10 mouse cellular contexts compared by ENCODE assay signal in genomic region chr1:188055888-188056287, GRCm38 (mm10).
DNase-seq lines count a peak whose midpoint lies in the region; ATAC-seq and TF ChIP-seq lines count a peak whose summit lies in the region.
"Had no signal": no experiment of that assay in that cellular context is flagged by ENCODE, and none has a peak within 500 bp of the region (broad histone marks: within the 10 kb centered on the region; RNA-seq: fewer than 3 reads in every experiment).

No protein-coding gene starts in this region.

- no peak for TF ChIP-seq POLR2A in kidney, adult 2 months (IDR thresholded peaks at IDR 0.05; ENCODE audit: low read depth, low read length)

- no peak for TF ChIP-seq CTCF in kidney, adult 2 months (conservative IDR thresholded peaks at IDR 0.05; ENCODE audit: insufficient read depth, insufficient read length, low read depth, low read length)
- TF ChIP-seq CTCF in intestine, postnatal 0 days (IDR thresholded peaks at IDR 0.05; ENCODE audit: low read depth) = no peak

- H3K4me3 ChIP-seq in kidney, adult 2 months (ENCODE audit: insufficient read depth, low read depth, low read length) = peak overlapping the region; percentile 3; the same call in 1 of the 2 replicates
- H3K4me3 ChIP-seq in kidney, embryonic 15.5 days (replicated peaks) = no peak overlapping the region
- peak overlapping the region; percentile 21; the same call in 1 of the 2 replicates for H3K4me3 ChIP-seq in intestine, postnatal 0 days (ENCODE audit: low read depth, low read length)
- H3K4me3 ChIP-seq in hindbrain, embryonic 12.5 days = no peak overlapping the region
- H3K4me3 ChIP-seq in hindbrain, embryonic 13.5 days = no peak overlapping the region
- H3K4me3 ChIP-seq: neural tube, embryonic 13.5 days had no signal

- H3K4me2 ChIP-seq in kidney, embryonic 15.5 days = no peak overlapping the region
- H3K4me2 ChIP-seq in intestine, postnatal 0 days (replicated peaks; ENCODE audit: low read depth) = peak overlapping the region; percentile 54
- H3K4me2 ChIP-seq in hindbrain, embryonic 12.5 days (replicated peaks) = no peak overlapping the region
- H3K4me2 ChIP-seq in hindbrain, embryonic 13.5 days = no peak overlapping the region
- H3K4me2 ChIP-seq: neural tube, embryonic 13.5 days had no signal

- WGBS in kidney, adult 2 months = 45% methylated on average over 3 of the region's 3 CpGs
- WGBS in kidney, embryonic 15.5 days = 81% methylated on average over 3 of the region's 3 CpGs
- WGBS in intestine, postnatal 0 days = 35% methylated on average over 3 of the region's 3 CpGs
- 71% methylated on average over 3 of the region's 3 CpGs for WGBS in hindbrain, embryonic 12.5 days
- 72% methylated on average over 3 of the region's 3 CpGs for WGBS in hindbrain, embryonic 13.5 days

- ATAC-seq in kidney, embryonic 15.5 days (replicated peaks; ENCODE audit: low FRiP score) = no peak
- ATAC-seq in common myeloid progenitor, adult 5-6 weeks (replicated peaks; ENCODE audit: low read depth, poor library complexity, severe bottlenecking) = peak; percentile 83
- ATAC-seq in intestine, postnatal 0 days = peak; percentile 73
- ATAC-seq in megakaryocyte-erythroid progenitor cell, adult 5-6 weeks (replicated peaks; ENCODE audit: low FRiP score, low TSS enrichment, poor library complexity, severe bottlenecking) = peak; percentile 85
- no peak for ATAC-seq in hindbrain, embryonic 12.5 days (ENCODE audit: low FRiP score)
- ATAC-seq in hindbrain, embryonic 13.5 days (ENCODE audit: low FRiP score) = no peak

- H3K9ac ChIP-seq in kidney, embryonic 15.5 days = no peak overlapping the region
- no peak overlapping the region for H3K9ac ChIP-seq in intestine, postnatal 0 days (ENCODE audit: low read depth, low read length)
- H3K9ac ChIP-seq in hindbrain, embryonic 12.5 days = no peak overlapping the region
- no peak overlapping the region for H3K9ac ChIP-seq in hindbrain, embryonic 13.5 days
- H3K9ac ChIP-seq: neural tube, embryonic 13.5 days had no signal

- no peak overlapping the region for H3K27ac ChIP-seq in kidney, adult 2 months (ENCODE audit: insufficient read depth, low read depth, low read length)
- no peak overlapping the region for H3K27ac ChIP-seq in kidney, embryonic 15.5 days
- H3K27ac ChIP-seq in intestine, postnatal 0 days (ENCODE audit: low read depth, low read length) = no peak overlapping the region
- H3K27ac ChIP-seq in hindbrain, embryonic 12.5 days = no peak overlapping the region
- H3K27ac ChIP-seq in hindbrain, embryonic 13.5 days = no peak overlapping the region
- H3K27ac ChIP-seq: neural tube, embryonic 13.5 days had no signal

- peaks cover 17% of the 10 kb centered on the region; the same call in 1 of the 2 replicates for H3K4me1 ChIP-seq in kidney, adult 2 months (ENCODE audit: control insufficient read depth, insufficient read depth, low read length)
- H3K4me1 ChIP-seq in kidney, embryonic 15.5 days = no peaks in the 10 kb centered on the region
- H3K4me1 ChIP-seq in intestine, postnatal 0 days (replicated peaks; ENCODE audit: control insufficient read depth, insufficient read depth, low read length) = no peaks in the 10 kb centered on the region
- H3K4me1 ChIP-seq in hindbrain, embryonic 12.5 days = no peaks in the 10 kb centered on the region
- no peaks in the 10 kb centered on the region; the same call in 1 of the 2 replicates for H3K4me1 ChIP-seq in hindbrain, embryonic 13.5 days (replicated peaks)
- H3K4me1 ChIP-seq: neural tube, embryonic 13.5 days had no signal

- no peaks in the 10 kb centered on the region for H3K27me3 ChIP-seq in kidney, adult 2 months (replicated peaks; ENCODE audit: control insufficient read depth, insufficient read depth, low read length)
- H3K27me3 ChIP-seq in kidney, embryonic 15.5 days = no peaks in the 10 kb centered on the region
- no peaks in the 10 kb centered on the region for H3K27me3 ChIP-seq in intestine, postnatal 0 days (replicated peaks; ENCODE audit: control insufficient read depth, insufficient read depth, low read length)
- H3K27me3 ChIP-seq in hindbrain, embryonic 12.5 days = no peaks in the 10 kb centered on the region
- no peaks in the 10 kb centered on the region for H3K27me3 ChIP-seq in hindbrain, embryonic 13.5 days
- H3K27me3 ChIP-seq: neural tube, embryonic 13.5 days had no signal

- no peaks in the 10 kb centered on the region for H3K36me3 ChIP-seq in kidney, adult 2 months (ENCODE audit: control insufficient read depth, insufficient read depth, low read length)
- H3K36me3 ChIP-seq in kidney, embryonic 15.5 days = no peaks in the 10 kb centered on the region
- H3K36me3 ChIP-seq in intestine, postnatal 0 days (ENCODE audit: control insufficient read depth, insufficient read depth) = no peaks in the 10 kb centered on the region
- no peaks in the 10 kb centered on the region for H3K36me3 ChIP-seq in hindbrain, embryonic 12.5 days
- H3K36me3 ChIP-seq in hindbrain, embryonic 13.5 days = no peaks in the 10 kb centered on the region
- H3K36me3 ChIP-seq: neural tube, embryonic 13.5 days had no signal

- DNase-seq in kidney, adult 2 months = peak; percentile 19
- DNase-seq in cerebellum, adult 9-10 months = no peak
- DNase-seq: cerebellum, postnatal 25 days had no signal

- H3K9me3 ChIP-seq in kidney, embryonic 15.5 days (replicated peaks) = no peaks in the 10 kb centered on the region
- no peaks in the 10 kb centered on the region for H3K9me3 ChIP-seq in intestine, postnatal 0 days (ENCODE audit: control insufficient read depth)
- H3K9me3 ChIP-seq in hindbrain, embryonic 12.5 days (replicated peaks) = no peaks in the 10 kb centered on the region
- no peaks in the 10 kb centered on the region for H3K9me3 ChIP-seq in hindbrain, embryonic 13.5 days
- H3K9me3 ChIP-seq: neural tube, embryonic 13.5 days had no signal

Comparison
In these comparisons a context has a peak if more than half of its experiments do, and no peak if none do; other contexts are left out.
1. H3K4me3 ChIP-seq: peak in kidney, adult 2 months (single experiment) and intestine, postnatal 0 days (single experiment); none in kidney, embryonic 15.5 days (single experiment), hindbrain, embryonic 12.5 days (single experiment) and hindbrain, embryonic 13.5 days (single experiment).
2. ATAC-seq: peak in common myeloid progenitor, adult 5-6 weeks (single experiment), intestine, postnatal 0 days (single experiment) and megakaryocyte-erythroid progenitor cell, adult 5-6 weeks (single experiment); none in kidney, embryonic 15.5 days (single experiment), hindbrain, embryonic 12.5 days (single experiment) and hindbrain, embryonic 13.5 days (single experiment).